Mouse (Mus musculus) MEL (cell line): ENCODE measurements around the gene Trex1. TPM values are rescaled to one million over a fixed set of nuclear protein-coding genes. Genes with fewer than 3 reads are reported as not detected.

Experiments
- DNase-seq: peaks from one replicate; pipeline ENCODE4 v3.0.0; 2011; ENCODE audit warnings: low read depth, low spot score
- H3K27ac ChIP-seq: 2 replicates; pipeline ENCODE4 v1.5.1; 2012; ENCODE audit warnings: low read depth, mild to moderate bottlenecking, control low read depth, low read length, moderate library complexity; ENCODE audit not compliant: control insufficient read depth
- H3K27me3 ChIP-seq, 2 experiments: fragments of 150-350 bp in 1 of 2; sonication (generic) in 1 of 2; 2 replicates each; pipeline ENCODE4 v1.6.1; 2012; ENCODE audit warnings: low read length in 2 of 2, mild to moderate bottlenecking in 2 of 2, improper control_type of control experiment in 1 of 2, moderate library complexity in 1 of 2; ENCODE audit not compliant: insufficient read depth in 2 of 2, control insufficient read depth in 1 of 2
- H3K36me3 ChIP-seq, 2 experiments: 2 replicates each; pipeline ENCODE4 v1.6.1; 2012 to 2014; ENCODE audit warnings: low read length in 2 of 2, improper control_type of control experiment in 1 of 2, inconsistent platforms in 1 of 2, mild to moderate bottlenecking in 1 of 2; ENCODE audit not compliant: insufficient read depth in 2 of 2, control insufficient read depth in 1 of 2
- H3K4me1 ChIP-seq, 2 experiments: fragments of 150-350 bp in 1 of 2; sonication (generic) in 1 of 2; 2 replicates each; pipeline ENCODE4 v1.6.1; 2012; ENCODE audit warnings: low read length in 2 of 2, improper control_type of control experiment in 1 of 2, mild to moderate bottlenecking in 1 of 2; ENCODE audit not compliant: insufficient read depth in 2 of 2, control insufficient read depth in 1 of 2
- H3K4me3 ChIP-seq, 2 experiments: fragments of 150-350 bp in 1 of 2; sonication (generic) in 1 of 2; 2 replicates each; pipeline ENCODE4 v1.5.1; 2012; ENCODE audit warnings: low read depth in 2 of 2, low read length in 2 of 2, mild to moderate bottlenecking in 2 of 2, moderate library complexity in 2 of 2, control low read depth in 1 of 2, improper control_type of control experiment in 1 of 2; ENCODE audit not compliant: control insufficient read depth in 1 of 2, insufficient read depth in 1 of 2
- H3K79me2 ChIP-seq: 2 replicates; pipeline ENCODE4 v1.6.1; 2012; ENCODE audit warnings: mild to moderate bottlenecking, low read length, moderate library complexity; ENCODE audit not compliant: control insufficient read depth, poor library complexity, insufficient read depth
- H3K9ac ChIP-seq: 2 replicates; pipeline ENCODE4 v1.6.1; 2012; ENCODE audit warnings: low read depth, mild to moderate bottlenecking, control low read depth, low read length, moderate library complexity; ENCODE audit not compliant: control insufficient read depth, poor library complexity, severe bottlenecking
- H3K9me3 ChIP-seq: fragments of 150-350 bp; sonication (generic); replicated peaks from 2 replicates; pipeline ENCODE4 v1.6.1; 2012; ENCODE audit warnings: mild to moderate bottlenecking, low read length, improper control_type of control experiment, moderate library complexity; ENCODE audit not compliant: insufficient read depth
- CHD2 ChIP-seq: IDR thresholded peaks from 2 replicates; pipeline ENCODE4 v1.6.1; 2011; ENCODE audit warnings: low read length, improper control_type of control experiment
- CTCF ChIP-seq, 3 experiments: IDR thresholded peaks in 2 of 3; conservative IDR thresholded peaks in 1 of 3; 2 replicates each; pipeline ENCODE4 v1.5.1; 2011 to 2012; ENCODE audit warnings: low read length in 3 of 3, low read depth in 2 of 3, mild to moderate bottlenecking in 2 of 3, improper control_type of control experiment in 1 of 3, inconsistent platforms in 1 of 3, mixed read lengths in 1 of 3, moderate library complexity in 1 of 3; ENCODE audit not compliant: control insufficient read depth in 1 of 3, insufficient read depth in 1 of 3, poor library complexity in 1 of 3, severe bottlenecking in 1 of 3
- EP300 ChIP-seq, 2 experiments: IDR thresholded peaks; 2 replicates each; pipeline ENCODE4 v1.6.1; 2011; ENCODE audit warnings: improper control_type of control experiment in 2 of 2, low read length in 2 of 2, low read depth in 1 of 2, mild to moderate bottlenecking in 1 of 2
- JUND ChIP-seq: IDR thresholded peaks from 2 replicates; pipeline ENCODE4 v1.6.1; 2011; ENCODE audit warnings: low read depth, mild to moderate bottlenecking, improper control_type of control experiment, low read length
- MAX ChIP-seq: IDR thresholded peaks from 2 replicates; pipeline ENCODE4 v1.6.1; 2011; ENCODE audit warnings: low read length, improper control_type of control experiment
- NELFE ChIP-seq: IDR thresholded peaks from 2 replicates; pipeline ENCODE4 v1.6.1; 2011; ENCODE audit warnings: low read depth, low read length, improper control_type of control experiment
- POLR2A ChIP-seq, 2 experiments: IDR thresholded peaks; 2 replicates each; pipeline ENCODE4 v1.6.1; 2011 to 2012; ENCODE audit warnings: low read length in 2 of 2, mild to moderate bottlenecking in 2 of 2, control low read depth in 1 of 2, improper control_type of control experiment in 1 of 2, low read depth in 1 of 2, moderate library complexity in 1 of 2; ENCODE audit not compliant: control insufficient read depth in 1 of 2, insufficient read depth in 1 of 2, poor library complexity in 1 of 2
- RAD21 ChIP-seq: IDR thresholded peaks from 2 replicates; pipeline ENCODE4 v1.6.1; 2011; ENCODE audit warnings: mild to moderate bottlenecking, low read depth, low read length, improper control_type of control experiment
- SMC3 ChIP-seq: IDR thresholded peaks from 2 replicates; pipeline ENCODE4 v1.6.1; 2011; ENCODE audit warnings: low read depth, low read length, improper control_type of control experiment
- TAL1 ChIP-seq: IDR thresholded peaks from 2 replicates; pipeline ENCODE4 v1.6.1; 2012; ENCODE audit warnings: mild to moderate bottlenecking, inconsistent platforms, low read length, moderate library complexity, mixed read lengths
- ZC3H11A ChIP-seq: IDR thresholded peaks from 2 replicates; pipeline ENCODE4 v1.6.1; 2012; ENCODE audit warnings: low read depth, mild to moderate bottlenecking, inconsistent platforms, low read length, improper control_type of control experiment
- polyA plus RNA-seq, 2 experiments: library from polyadenylated mRNA; stranded (reverse) in 1 of 2; unstranded in 1 of 2; fragments of >175 nt in 1 of 2; fragments of >200 nt in 1 of 2; gene quantifications; 2 replicates each; pipeline versions ENCODE4 v1.2.1 to v1.2.4; 2012; ENCODE audit warnings: low replicate concordance in 2 of 2, low read depth in 1 of 2; ENCODE audit not compliant: insufficient read length in 2 of 2, insufficient read depth in 1 of 2, missing spikeins in 1 of 2
- total RNA-seq: library from RNA; depleted of rRNA; stranded (reverse); fragments of 300-350 nt; gene quantifications from 2 replicates; pipeline ENCODE4 v1.2.3, GENCODE M21; 2012

The Trex1 gene
- total and polyA plus RNA-seq, 3 experiments: 8.9 to 17.0 TPM; not detected in 1

GRCm38 (mm10) chr9:109046306-109046705, 13.2 kb downstream of the Trex1 start:
- Histone ChIP-seq H3K79me2 (no peaks in the 10 kb centered on the region), H3K4me3 (no peak overlapping the region), H3K4me1 (no peaks in the 10 kb centered on the region), H3K36me3 (no peaks in the 10 kb centered on the region), H3K9me3 (no peaks in the 10 kb centered on the region), H3K27me3 (no peaks in the 10 kb centered on the region), H3K27ac (no peak overlapping the region), H3K9ac (no peak overlapping the region)
- DNase-seq: peak; percentile 81
- TF ChIP-seq MAX (no peak), SMC3 (peak; percentile 83), JUND (no peak), ZC3H11A (peak; percentile 39; the same call in 1 of the 2 replicates), CTCF (IDR thresholded peaks at IDR 0.05 in 2 of 3, conservative IDR thresholded peaks at IDR 0.05 in 1 of 3; ENCODE audit: control insufficient read depth in 1 of 3, insufficient read depth in 1 of 3, low read depth in 2 of 3, low read length in 3 of 3, poor library complexity in 1 of 3, severe bottlenecking in 1 of 3) (peak; percentile 66 to 81 (median 78)), EP300 (IDR thresholded peaks at IDR 0.05; ENCODE audit: low read depth in 1 of 2, low read length in 2 of 2) (no peak), RAD21 (peak; percentile 65)

- TF ChIP-seq SMC3 (no peak), MAX (no peak), NELFE (no peak), CHD2 (no peak), TAL1 (no peak)
- Histone ChIP-seq H3K36me3 (peaks cover 0 to 2% of the 10 kb centered on the region in 2 experiments; a peak in 2 of 4 replicates), H3K9ac (no peak overlapping the region), H3K27ac (no peak overlapping the region), H3K4me3 (no peak overlapping the region), H3K9me3 (no peaks in the 10 kb centered on the region), H3K4me1 (peaks cover 0 to 4% of the 10 kb centered on the region in 2 experiments; a peak in 1 of 4 replicates), H3K27me3 (no peaks in the 10 kb centered on the region), H3K79me2 (peaks cover 2% of the 10 kb centered on the region; the same call in 1 of the 2 replicates)
- no peak for DNase-seq
Measured at GRCm38 (mm10) chr9:109041351-109041750, 18.2 kb downstream of the Trex1 start.

- Histone ChIP-seq H3K27ac (no peak overlapping the region), H3K79me2 (peaks cover 2% of the 10 kb centered on the region; the same call in 1 of the 2 replicates), H3K36me3 (peaks cover 0 to 2% of the 10 kb centered on the region in 2 experiments; a peak in 2 of 4 replicates), H3K9me3 (no peaks in the 10 kb centered on the region), H3K9ac (no peak overlapping the region), H3K4me1 (peaks cover 0 to 4% of the 10 kb centered on the region in 2 experiments; a peak in 1 of 4 replicates), H3K27me3 (no peaks in the 10 kb centered on the region), H3K4me3 (no peak overlapping the region)
- DNase-seq: no peak
- no peak for TF ChIP-seq POLR2A (IDR thresholded peaks at IDR 0.05; ENCODE audit: control insufficient read depth in 1 of 2, insufficient read depth in 1 of 2, low read depth in 1 of 2, low read length in 2 of 2, poor library complexity in 1 of 2)
Measured at GRCm38 (mm10) chr9:109040906-109041305, 18.6 kb downstream of the Trex1 start.
